Comparison of ENCODE assay signal across 8 mouse cellular contexts in genomic region chr5:124002876-124003275, GRCm38 (mm10). TPM values are rescaled to one million over a fixed set of nuclear protein-coding genes. Genes with fewer than 3 reads are reported as not detected.
DNase-seq lines count a peak whose midpoint lies in the region; ATAC-seq lines count a peak whose summit lies in the region.

No protein-coding gene starts in this region.

- H3K27me3 ChIP-seq in intestine, embryonic 15.5 days (replicated peaks), result no peaks in the 10 kb centered on the region
- H3K27me3 ChIP-seq in liver, embryonic 13.5 days, result no peaks in the 10 kb centered on the region

- ATAC-seq in intestine, embryonic 15.5 days, result no peak
- ATAC-seq in liver, embryonic 13.5 days (ENCODE audit: low read depth), result no peak
- no peak for ATAC-seq in activated CD4-positive, CD25-positive, alpha-beta regulatory T cell, adult 4 months

- H3K36me3 ChIP-seq in intestine, embryonic 15.5 days, result peaks cover 27% of the 10 kb centered on the region
- peaks cover 74% of the 10 kb centered on the region for H3K36me3 ChIP-seq in liver, embryonic 13.5 days

- no peak overlapping the region for H3K9ac ChIP-seq in intestine, embryonic 15.5 days
- no peak overlapping the region for H3K9ac ChIP-seq in liver, embryonic 13.5 days

- WGBS in intestine, embryonic 15.5 days, result 58% methylated on average over 2 of the region's 2 CpGs
- 82% methylated on average over 2 of the region's 2 CpGs for WGBS in liver, embryonic 13.5 days (ENCODE audit: insufficient replicate concordance)

- H3K4me3 ChIP-seq in intestine, embryonic 15.5 days (replicated peaks), result no peak overlapping the region
- no peak overlapping the region for H3K4me3 ChIP-seq in liver, embryonic 13.5 days (replicated peaks)

- H3K4me2 ChIP-seq in intestine, embryonic 15.5 days (replicated peaks), result no peak overlapping the region
- no peak overlapping the region for H3K4me2 ChIP-seq in liver, embryonic 13.5 days

- peak; percentile 70 to 84 for DNase-seq in cerebellum, postnatal 10 days
- DNase-seq in cerebellum, adult 18-20 months, result no peak
- DNase-seq in retina, postnatal 1 day, result peak; percentile 33
- DNase-seq in retina, embryonic 14.5 days (ENCODE audit: low spot score), result no peak
- no peak for DNase-seq in liver, embryonic 13.5 days
- no peak for DNase-seq in thymus, postnatal 36 days

- H3K9me3 ChIP-seq in intestine, embryonic 15.5 days, result no peaks in the 10 kb centered on the region
- no peaks in the 10 kb centered on the region for H3K9me3 ChIP-seq in liver, embryonic 13.5 days (replicated peaks)

- H3K27ac ChIP-seq in intestine, embryonic 15.5 days, result 0 out of 2 replicates have a peak overlapping the region, but pooled peaks have one; percentile 32
- H3K27ac ChIP-seq in liver, embryonic 13.5 days, result peak overlapping the region; percentile 24

- peaks cover 10% of the 10 kb centered on the region; the same call in 1 of the 2 replicates for H3K4me1 ChIP-seq in intestine, embryonic 15.5 days (replicated peaks)
- H3K4me1 ChIP-seq in liver, embryonic 13.5 days (replicated peaks), result peaks cover 34% of the 10 kb centered on the region

RNA-seq across cellular contexts. Expression of gene Vps37b, which starts 29.2 kb away (rescaled TPM):
- 28.2 and 28.8 TPM in 2 replicates for polyA plus RNA-seq in intestine, embryonic 15.5 days (2015; fragmentation: Nextera tagmentation; extraction: Ambion mirVana)
- 16.1 and 18.0 TPM in 2 replicates for polyA plus RNA-seq in liver, embryonic 13.5 days (2015; fragmentation: Nextera tagmentation; extraction: Ambion mirVana)
- 10 to 100 TPM; 17.6 to 22.8 TPM for polyA plus RNA-seq in activated CD4-positive, CD25-positive, alpha-beta regulatory T cell, adult 4 months (2017; shearing (Covaris generic))

RNA-seq across cellular contexts. Expression of gene Hip1r, which starts 29.4 kb away (rescaled TPM):
- 26.0 and 29.3 TPM in 2 replicates for polyA plus RNA-seq in intestine, embryonic 15.5 days (2015; fragmentation: Nextera tagmentation; extraction: Ambion mirVana)
- polyA plus RNA-seq in liver, embryonic 13.5 days (2015; fragmentation: Nextera tagmentation; extraction: Ambion mirVana), result 11.3 and 12.9 TPM in 2 replicates
- 10 to 100 TPM in 1 of 2 experiments, 1 to 10 TPM in 1; 9.9 to 12.9 TPM for polyA plus RNA-seq in activated CD4-positive, CD25-positive, alpha-beta regulatory T cell, adult 4 months (2017; shearing (Covaris generic))

Comparison
In these comparisons a context has a peak if more than half of its experiments do, and no peak if none do; other contexts are left out.
1. DNase-seq: peak in cerebellum, postnatal 10 days (2 of 2) and retina, postnatal 1 day (single experiment); none in cerebellum, adult 18-20 months (0 of 2), retina, embryonic 14.5 days (single experiment), liver, embryonic 13.5 days (single experiment) and thymus, postnatal 36 days (0 of 2).